Mouse (Mus musculus): ENCODE data around the gene Zbtb40.
A peak's percentile ranks its signal among the peaks of the same experiment; 100 is the strongest.

Gene Zbtb40

DNA sequence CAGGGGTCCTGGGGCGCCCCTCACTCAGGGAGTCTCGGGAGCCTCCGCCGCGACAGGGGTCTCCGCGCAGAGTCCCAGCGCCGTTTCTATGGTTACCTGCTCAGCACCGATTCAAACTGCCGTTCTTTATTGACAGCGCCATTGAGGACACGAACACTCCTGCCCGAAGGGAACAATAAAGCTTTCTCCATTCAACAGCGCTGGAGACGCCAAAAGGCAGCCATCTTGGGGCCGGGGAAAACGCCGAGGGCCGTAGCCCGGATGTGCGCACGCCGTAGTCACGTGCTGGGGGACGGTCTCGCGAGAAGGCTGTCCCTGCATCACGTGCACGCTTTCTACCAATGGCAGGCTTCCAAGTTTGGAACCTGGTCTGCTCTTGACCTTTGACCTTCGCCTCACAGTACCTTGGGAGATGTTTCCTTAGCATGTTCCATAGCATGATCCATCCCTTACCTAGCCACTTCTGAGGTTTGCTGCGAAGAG is at the start of gene Zbtb40:
TSS of gene Zbtb40 (minus strand) at position 252 of the 483 bp plus-strand sequence.
- peak; percentile 97 for DNase-seq (ENCODE audit: low spot score)

DNA sequence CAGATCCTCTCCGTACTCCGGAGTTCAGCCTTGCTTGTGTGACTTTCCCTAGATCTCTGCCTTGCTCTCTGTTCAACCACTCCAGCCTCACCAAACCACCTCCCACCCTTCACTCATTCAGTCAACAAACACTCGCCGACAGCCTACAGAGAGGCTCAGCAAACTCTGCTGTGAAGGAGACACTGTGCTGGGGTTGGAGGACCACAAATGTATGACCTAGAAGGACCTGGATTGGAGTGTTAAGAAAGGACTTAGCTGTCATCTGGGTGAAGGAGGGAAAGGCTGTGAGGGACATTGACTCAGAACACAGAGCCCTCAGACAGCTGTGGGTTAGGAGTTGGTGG is 49.4 kb upstream of the Zbtb40 start:
- DNase-seq (ENCODE audit: low spot score): no peak

DNA sequence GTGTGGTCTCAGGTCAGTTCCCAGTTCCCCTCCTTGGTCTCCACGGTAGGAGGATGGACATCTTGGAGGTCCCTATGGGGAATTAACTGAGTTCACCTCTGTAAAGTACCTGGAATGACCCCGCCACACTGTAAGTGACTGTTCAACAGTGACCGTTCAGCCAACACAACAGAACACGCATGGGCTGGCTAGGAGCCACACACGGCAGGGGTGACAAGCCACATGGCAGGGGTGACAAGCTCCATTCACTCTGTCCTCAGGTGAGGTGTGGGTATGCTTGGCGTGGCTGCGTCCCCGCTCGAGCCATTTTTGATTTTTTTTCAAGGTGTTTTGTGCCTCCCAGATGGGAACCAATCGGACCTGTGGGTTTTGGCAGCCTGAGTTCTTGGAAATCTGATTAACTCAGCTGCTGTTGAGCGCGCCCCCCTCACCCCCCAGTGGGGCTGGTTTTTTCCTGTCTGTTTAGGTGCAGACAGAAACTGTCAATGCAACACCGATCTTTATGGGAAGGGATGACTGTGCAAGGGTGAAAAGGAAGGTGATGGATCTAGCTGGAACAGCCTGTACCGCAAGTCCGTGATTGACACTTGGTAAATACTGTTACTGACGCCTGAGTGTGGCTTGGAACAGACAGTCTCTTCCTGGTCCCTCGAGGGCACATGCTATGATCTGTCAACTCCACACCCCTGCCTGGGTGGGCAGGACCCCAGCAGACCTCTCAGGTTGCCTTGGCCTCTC is 48.8 kb upstream of the Zbtb40 start:
- DNase-seq (ENCODE audit: low spot score): no peak

DNA sequence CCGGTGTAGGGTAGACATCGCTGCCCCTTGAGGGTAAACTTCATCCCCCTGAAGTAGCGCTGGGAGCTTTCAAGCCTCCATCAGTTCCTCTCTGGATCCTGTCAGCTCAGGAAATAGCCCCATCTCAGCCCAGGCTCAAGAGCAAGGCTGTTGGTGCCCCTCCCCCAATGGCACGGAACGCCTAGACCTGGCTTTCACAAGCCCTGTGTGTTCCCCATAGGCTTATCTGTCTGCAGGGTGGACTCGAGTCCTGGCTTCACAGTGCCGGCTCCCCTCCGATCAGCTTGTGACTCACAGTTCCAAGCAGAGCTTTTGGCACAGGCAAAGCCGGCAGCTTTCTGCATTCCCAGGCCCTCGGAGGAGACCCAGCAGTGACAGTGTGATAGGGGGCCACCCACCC is 47.8 kb upstream of the Zbtb40 start:
- no peak for DNase-seq (ENCODE audit: low spot score)

DNA sequence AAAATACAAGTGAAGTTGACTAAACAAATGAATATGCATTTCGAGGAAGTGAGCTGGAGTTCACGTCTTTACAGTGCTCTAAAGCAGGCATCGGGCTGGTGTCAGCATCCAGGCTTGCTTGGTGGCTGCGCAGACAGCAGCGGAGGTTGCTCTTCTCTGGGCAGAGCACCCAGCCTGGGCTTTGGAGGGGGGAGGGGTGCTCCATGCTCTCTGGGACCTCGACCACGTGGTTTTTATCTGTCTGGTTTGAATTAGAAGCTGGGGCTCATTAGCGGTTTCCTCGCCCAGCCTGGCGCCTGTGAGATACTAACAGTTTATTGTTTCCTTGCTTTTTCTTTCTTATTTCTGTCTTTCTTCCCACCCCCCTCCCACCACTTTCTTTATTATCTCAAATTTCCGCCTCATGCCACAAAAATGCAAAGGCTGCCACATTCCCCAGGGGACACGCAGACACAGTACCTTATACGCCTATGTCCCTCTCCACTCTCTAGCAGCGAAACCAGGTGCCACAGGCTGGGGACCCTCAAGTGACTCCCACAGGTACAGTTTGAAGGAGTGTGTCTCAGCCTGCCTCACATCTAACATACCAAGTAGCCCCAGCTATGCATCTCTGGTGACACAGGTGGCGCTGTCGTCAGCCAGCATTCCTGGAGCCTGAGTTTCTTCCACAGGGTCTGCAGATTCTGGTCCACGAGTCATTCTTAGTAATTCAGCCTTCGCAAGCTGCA is 36.6 kb upstream of the Zbtb40 start:
- DNase-seq (ENCODE audit: low spot score): peak; percentile 24

DNA sequence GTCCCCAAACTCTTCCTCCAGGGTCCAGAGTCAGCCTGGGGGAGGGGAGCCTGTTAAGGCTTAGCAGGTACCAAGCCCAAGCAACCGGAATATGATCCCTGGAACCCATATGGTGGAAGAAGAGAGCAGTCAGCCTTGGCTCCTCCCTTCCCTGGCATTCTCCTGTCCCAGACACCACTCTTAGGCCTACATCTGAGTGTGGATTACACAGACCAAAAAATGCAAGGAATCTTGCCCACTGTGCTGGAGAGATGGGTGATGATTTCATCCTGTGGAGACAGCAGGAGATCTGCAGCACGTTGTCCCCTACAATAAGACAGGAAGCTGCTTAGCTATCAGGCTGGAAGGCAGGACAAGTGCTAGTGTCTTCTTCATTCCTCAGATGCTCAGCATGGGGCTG is 34.3 kb upstream of the Zbtb40 start:
- no peak for DNase-seq (ENCODE audit: low spot score)

DNA sequence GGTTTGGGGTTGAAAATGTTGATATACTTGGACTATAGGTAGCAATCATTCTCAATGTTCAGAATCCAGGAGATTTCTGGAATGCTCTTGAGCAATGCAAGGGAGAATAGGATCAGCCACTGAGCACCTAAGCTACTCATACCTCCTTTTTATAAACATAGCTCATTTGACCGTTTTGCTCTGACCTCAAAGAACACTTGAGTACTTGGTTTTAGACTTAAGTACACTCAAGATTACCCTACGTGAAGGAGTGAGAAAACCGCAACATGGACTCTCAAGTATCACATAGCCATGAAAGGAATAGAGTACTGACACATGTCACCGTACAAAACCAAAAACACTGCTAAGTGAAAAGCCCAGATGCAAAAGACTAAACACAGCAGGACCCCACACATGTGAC is 32.8 kb upstream of the Zbtb40 start:
- no peak for DNase-seq (ENCODE audit: low spot score)

DNA sequence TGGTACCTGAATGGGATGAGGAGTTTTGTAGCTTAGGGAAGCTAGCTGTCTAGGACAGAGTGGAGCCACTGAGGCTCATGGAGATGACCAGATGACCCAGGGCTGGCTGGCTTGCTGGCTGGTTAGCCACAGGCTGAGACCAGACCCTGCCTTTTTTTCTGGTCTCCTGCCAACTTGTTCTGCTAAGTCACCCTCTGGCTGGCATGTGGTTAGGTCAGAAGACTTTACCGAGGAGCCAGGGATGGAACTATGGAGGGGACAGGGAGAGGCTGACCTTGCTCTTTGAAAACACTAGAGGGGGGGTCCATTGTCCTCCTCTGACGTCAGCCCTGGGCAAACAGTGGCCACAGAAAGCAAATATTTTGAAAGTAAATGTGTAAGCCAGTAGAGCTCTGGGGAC is 28.6 kb upstream of the Zbtb40 start:
- no peak for DNase-seq (ENCODE audit: low spot score)

DNA sequence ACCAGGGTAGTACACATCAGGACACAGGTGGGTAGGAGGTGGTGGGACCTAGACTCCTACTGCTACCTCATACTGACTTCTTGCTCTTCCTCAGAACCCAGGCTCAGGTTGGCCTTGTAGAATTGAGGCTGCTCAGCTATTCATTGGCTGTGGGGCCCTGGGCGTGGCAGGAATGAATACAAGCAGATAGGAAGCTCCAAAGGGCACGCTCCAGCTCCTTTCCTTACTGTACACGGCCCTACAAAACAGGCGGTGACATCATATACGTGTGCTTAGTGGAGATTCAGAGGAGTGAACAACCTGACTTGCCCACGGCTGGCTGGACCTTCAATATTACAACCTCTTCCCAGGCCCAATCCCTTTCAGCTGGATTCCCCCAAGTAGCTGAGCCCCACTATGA is 22.6 kb upstream of the Zbtb40 start:
- DNase-seq (ENCODE audit: low spot score): no peak

DNA sequence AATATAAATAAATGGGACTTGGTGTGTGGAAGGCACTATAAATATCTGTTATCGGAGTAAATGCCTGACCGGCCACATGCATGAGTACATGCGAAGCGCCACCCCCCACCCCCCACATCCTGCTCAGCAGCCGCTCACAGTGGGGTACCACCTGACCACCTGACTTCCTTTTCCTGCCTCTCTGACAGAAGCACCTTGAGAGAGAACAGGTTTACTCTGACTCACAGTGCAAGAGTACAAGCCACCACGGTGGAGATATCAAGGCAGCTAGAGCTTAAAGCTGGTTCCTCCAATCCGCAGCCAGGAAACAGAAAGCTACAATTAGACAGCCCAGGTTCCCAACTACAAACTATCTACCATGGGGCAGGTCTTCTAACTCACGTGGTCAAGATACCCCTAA is 19.9 kb upstream of the Zbtb40 start:
- DNase-seq (ENCODE audit: low spot score): no peak

DNA sequence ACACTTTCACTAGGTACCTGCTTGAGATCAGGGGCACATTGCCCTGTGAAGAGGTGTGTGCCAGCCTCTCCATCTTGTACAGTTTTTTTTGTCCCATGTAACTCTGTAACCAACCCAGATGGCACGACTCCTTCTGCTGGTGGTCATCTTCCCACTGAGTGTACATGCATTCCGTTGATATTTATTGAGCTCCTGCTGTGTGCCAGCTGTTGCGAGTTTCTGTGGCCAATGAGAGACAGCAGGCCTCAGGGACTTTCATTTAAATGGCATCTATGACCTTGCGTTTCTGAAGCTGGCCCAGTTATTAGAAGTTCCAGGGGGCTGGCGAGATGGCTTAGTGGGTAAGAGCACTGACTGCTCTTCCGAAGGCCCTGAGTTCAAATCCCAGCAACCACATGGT is 17.2 kb upstream of the Zbtb40 start:
- no peak for DNase-seq (ENCODE audit: low spot score)

DNA sequence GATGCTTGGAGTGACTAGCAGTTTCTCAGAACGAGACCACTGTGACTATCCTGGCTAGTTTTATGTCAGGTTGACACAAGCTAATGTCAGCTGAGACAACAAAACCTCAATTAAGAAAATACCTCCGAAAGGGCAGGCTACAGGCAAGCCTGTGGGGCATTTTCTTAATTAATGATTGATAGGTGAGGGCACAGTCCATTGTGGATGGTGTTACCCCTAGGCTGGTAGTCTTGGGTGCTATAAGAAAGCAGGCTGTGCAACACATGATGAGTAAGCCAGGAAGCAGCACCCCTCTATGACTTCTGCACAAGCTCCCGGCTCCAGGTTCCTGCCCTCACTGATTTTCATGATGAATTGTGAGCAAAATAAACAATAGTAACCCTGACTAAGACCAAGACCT is 6.3 kb upstream of the Zbtb40 start:
- no peak for DNase-seq (ENCODE audit: low spot score)

DNA sequence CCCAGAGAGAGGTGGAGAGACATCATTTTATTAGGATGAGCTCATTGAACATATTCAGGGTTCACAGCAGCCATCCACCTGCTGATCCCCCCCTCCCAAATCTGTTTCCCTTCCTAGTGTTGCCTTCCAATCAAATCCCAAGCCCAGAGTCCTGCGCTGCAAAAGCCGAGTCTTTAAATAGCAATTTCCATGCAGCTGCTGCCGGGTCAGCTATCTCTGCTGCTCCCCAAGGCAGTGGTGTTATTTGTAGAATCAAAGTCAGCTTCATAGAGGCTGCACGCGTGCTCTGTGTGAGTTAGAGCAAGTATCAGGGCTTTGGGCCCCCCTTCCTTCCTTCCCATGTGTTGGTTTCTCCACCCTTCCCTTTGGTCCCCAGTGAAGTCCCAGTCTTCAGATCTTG is 5.2 kb upstream of the Zbtb40 start:
- no peak for DNase-seq (ENCODE audit: low spot score)

DNA sequence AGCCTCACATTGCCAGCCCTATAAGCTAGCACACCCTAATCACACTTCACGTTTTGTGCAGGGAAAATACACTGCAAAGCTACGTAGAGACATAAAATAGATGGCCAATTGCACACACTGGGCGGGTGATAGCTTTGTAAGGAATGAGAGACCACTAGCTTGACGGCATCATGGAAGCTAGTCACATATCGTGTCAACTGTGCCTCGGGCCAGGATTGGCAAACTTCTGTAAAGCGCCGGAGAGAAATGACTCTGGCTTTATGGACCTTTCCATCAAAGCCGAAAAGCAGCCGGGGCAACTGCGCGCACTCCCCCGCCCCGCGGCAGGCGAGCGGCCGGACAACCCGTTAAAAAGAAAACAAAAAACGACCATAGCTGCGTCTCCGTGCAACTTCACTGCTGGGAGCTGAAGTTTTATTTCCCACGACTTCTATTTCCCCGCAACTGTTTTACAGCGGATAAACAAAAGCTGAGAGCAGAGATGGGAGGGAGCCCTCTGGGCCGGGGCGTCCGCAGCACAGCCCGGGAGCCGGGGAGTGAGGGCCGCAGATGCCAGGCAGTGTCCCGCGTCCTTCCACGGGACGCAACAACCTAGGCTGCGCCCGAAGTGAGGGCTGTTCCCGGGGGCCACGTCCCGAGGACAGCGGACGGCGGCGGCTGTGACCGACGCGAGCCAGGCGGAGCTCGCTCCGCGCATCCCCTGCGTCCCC is 606 bp downstream of the Zbtb40 start:
- DNase-seq (ENCODE audit: low spot score): peak; percentile 36

DNA sequence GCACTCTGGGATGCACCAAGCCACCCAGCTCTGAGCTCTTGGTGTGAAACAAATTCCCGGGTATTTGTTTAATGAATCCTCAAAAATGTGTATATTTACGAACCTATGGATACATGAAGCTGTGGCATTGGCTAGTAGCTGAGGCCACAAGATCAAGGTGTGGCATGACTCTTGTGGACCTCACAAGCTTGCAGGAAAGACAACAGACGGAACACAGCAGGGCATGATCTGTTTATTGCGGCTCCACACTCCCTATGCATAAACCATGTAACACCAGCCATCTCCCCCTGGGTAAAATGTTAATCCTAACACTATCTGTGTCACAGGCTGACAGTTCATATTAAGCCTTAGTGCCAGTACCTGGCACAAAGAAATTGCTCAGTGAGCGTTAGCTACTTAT is 2.5 kb downstream of the Zbtb40 start:
- DNase-seq (ENCODE audit: low spot score): no peak

DNA sequence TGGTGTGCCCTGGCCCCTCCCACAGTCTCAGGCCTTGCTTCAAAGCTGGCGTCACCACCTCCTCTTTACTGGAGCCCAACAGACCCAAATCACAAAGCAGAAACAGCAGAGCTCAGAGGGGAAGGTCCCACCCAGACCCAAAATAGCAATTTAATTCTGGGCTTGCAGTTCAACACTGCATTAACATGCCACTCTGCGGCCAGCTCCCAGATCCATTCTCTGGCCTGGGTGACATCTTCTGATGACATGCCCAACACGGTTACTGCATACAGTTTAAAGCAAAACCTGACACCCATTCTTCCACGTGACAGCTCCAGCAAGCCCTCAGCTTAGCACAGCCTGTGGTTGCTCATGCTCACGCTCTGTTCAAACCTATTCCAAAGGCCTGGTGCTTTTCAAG is 4.1 kb downstream of the Zbtb40 start:
- no peak for DNase-seq (ENCODE audit: low spot score)

DNA sequence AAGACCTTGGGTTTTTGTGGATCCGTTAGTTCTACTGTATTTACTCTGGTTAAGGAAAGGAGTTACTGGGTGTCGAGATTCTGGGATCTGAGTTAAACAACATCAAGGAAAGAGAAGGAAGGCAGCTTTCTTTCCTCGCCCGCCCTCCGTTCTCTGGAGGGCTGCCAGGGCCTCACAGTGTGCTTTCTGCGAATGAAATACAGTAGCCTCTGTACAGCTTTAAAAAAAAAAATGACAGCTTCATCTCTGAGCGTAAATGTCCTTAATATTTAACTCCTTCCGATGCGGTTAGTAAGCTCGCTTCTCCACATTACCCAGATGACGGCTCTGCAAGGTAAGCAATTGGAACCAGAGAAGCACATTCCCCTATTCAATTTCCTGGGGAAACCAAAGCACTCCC is 4.8 kb downstream of the Zbtb40 start:
- DNase-seq (ENCODE audit: low spot score): no peak

DNA sequence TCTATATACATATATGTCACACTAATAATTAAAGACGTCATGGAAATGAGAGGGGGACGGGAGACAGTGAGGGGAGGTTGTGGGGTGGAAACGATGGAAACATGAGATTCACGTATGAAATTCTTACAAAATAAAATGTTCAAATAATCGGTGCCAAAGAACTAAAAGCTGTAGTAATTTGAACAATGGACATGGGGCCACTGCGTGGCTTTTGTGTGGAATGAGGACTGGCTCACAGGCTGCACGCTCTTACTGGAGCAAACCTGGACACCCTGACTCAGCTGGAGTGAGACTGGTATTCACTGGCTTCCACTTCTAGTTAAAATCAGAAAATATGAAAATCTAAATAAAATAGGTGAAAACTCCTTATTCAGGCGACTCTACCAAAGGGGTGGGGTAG is 6.6 kb downstream of the Zbtb40 start:
- no peak for DNase-seq (ENCODE audit: low spot score)

DNA sequence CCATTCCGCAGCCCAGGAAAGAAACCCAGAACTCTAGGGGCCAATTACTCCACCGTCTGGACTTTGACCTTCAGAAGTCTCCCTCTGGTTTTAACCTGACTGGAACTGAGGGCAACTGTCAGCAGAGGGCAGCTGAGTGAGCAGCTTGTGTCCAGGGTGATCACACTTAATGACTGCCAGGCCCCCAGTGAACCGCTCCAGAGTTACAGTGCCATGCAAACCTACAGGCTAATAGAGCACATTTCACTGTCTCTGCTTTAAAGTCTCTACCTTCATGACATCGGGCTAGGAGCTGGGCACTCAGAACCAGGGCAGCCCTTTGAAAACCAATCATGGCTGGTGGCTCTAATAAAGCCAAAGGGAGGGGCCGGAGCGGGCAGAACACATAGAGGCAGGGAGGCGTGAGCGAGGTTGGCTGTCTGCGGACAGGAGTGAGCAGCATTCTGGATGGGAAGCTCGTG is 7.4 kb downstream of the Zbtb40 start:
- no peak for DNase-seq (ENCODE audit: low spot score)

DNA sequence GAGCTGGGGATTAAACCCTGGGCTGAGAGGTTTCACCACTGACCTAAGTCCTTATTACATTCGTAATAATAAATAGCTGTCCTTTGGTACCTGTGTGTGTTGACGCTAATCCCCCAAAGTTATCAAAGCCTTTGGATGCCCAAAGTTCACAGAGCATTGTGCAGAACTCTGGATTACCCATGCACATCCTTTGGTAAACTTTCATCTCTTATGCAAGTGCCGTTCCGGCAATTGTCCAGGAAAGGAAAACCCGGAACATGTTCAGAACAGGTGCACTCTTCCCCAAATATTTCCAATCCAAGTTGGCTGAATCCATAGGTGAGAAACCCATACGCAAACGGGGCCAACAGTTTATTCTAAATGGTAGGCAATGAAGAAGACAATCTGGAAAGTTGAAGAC is 9.2 kb downstream of the Zbtb40 start:
- DNase-seq (ENCODE audit: low spot score): no peak

DNA sequence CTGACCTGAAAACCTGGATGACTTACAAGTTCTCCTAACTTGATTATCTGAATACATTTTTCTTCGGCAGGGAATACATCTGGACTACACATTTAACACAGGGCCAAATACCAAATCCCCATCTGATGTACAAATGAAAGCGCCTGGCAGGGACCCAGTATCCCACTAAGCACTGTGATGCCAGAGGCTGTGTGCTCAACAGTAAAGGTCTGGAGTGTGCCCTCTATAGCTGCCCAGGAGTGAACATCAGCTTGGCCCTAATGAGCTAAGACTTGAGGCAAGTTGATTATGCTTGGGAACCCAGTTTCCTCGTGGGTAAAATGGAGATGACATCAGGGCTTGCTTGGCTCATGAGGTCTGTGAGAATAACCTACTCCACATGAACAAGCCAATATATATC is 10.1 kb downstream of the Zbtb40 start:
- DNase-seq (ENCODE audit: low spot score): no peak

DNA sequence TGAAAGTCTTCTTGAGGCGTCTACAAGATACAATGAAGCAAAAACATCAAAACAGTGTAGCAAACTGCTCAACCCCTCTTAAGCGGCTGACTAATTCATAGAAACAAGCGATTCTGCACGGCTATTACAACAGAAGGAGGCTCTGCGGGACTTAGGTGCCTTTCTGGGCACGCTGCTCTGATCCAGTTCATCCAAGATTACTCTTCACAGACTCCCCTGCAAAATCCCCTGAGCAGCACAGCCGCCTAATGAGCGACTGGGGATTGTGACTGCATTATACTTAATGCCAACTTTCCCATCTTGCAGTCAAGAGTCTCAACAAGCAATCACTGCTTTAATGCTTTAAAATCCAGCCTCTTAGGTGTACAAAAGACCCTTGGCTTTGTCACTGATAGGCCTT is 10.5 kb downstream of the Zbtb40 start:
- peak; percentile 30 for DNase-seq (ENCODE audit: low spot score)

Measured in retina, embryonic 14.5 days (tissue).